Mouse (Mus musculus) neural tube, embryonic 15.5 days (tissue): ENCODE data around the gene Ghr. TPM values are rescaled to one million over a fixed set of nuclear protein-coding genes. Genes with fewer than 3 reads are reported as not detected.

ENCODE experiments used
- ATAC-seq: fragments of 200-750 bp; cut with Nextera tagmentation; 2 replicates; pipeline ENCODE4 v1.8.0; 2017; ENCODE audit warnings: mild to moderate bottlenecking, moderate TSS enrichment, moderate library complexity; ENCODE audit not compliant: low FRiP score
- H3K27ac ChIP-seq: fragments of 300-500 bp; sonication (generic); replicated peaks from 2 replicates; pipeline ENCODE4 v1.5.1; 2015; ENCODE audit warnings: mild to moderate bottlenecking, inconsistent platforms
- H3K27me3 ChIP-seq: fragments of 300-500 bp; sonication (generic); replicated peaks from 2 replicates; pipeline ENCODE4 v1.6.1; 2015; ENCODE audit warnings: inconsistent platforms
- H3K36me3 ChIP-seq: fragments of 300-500 bp; sonication (generic); 2 replicates; pipeline ENCODE4 v1.6.1; 2015; ENCODE audit warnings: inconsistent platforms
- H3K4me1 ChIP-seq: fragments of 300-500 bp; sonication (generic); 2 replicates; pipeline ENCODE4 v1.6.1; 2015; ENCODE audit warnings: inconsistent platforms
- H3K4me2 ChIP-seq: fragments of 300-500 bp; sonication (generic); 2 replicates; pipeline ENCODE4 v1.6.1; 2015; ENCODE audit warnings: inconsistent platforms, mild to moderate bottlenecking, moderate library complexity
- H3K4me3 ChIP-seq: fragments of 300-500 bp; sonication (generic); replicated peaks from 2 replicates; pipeline ENCODE4 v1.5.1; 2015; ENCODE audit warnings: mild to moderate bottlenecking, inconsistent platforms
- H3K9ac ChIP-seq: fragments of 300-500 bp; sonication (generic); replicated peaks from 2 replicates; pipeline ENCODE4 v1.6.1; 2015; ENCODE audit warnings: mild to moderate bottlenecking, inconsistent platforms
- H3K9me3 ChIP-seq: fragments of 300-500 bp; sonication (generic); replicated peaks from 2 replicates; pipeline ENCODE4 v1.6.1; 2016; ENCODE audit warnings: inconsistent platforms
- WGBS: fragments of 180-500 bp; shearing (Covaris S2); methylation state at CpG from one replicate; pipeline ENCODE4 v1.1.7; 2015; ENCODE audit warnings: mixed read lengths; 5-methylcytosine and 5-hydroxymethylcytosine counted together
- polyA plus RNA-seq: library from polyadenylated mRNA; unstranded; fragments of >200 nt; fragmentation: Nextera tagmentation; extraction: Ambion mirVana; gene quantifications from 2 replicates; pipeline ENCODE4 v1.2.1, GENCODE M21; 2015

Ghr gene
- polyA plus RNA-seq, 1 experiment from 2014 or later, result 10.9 TPM

GRCm38 (mm10) chr15:3312937-3313336, 270.4 kb downstream of the Ghr start:
- Histone ChIP-seq H3K36me3 (no peaks in the 10 kb centered on the region), H3K27ac (no peak overlapping the region), H3K9ac (no peak overlapping the region), H3K27me3 (no peaks in the 10 kb centered on the region), H3K4me1 (no peaks in the 10 kb centered on the region), H3K4me3 (no peak overlapping the region), H3K4me2 (no peak overlapping the region), H3K9me3 (no peaks in the 10 kb centered on the region)
- no peak for ATAC-seq

- no peak for ATAC-seq
These were observed 273.4 kb downstream of the Ghr start for GRCm38 (mm10) chr15:3309856-3310255.

GRCm38 (mm10) chr15:3303426-3303825, 279.9 kb downstream of the Ghr start, which contains the start of gene Ccdc152:
Gene Ccdc152, minus strand, starts transcription at chr15:3303526.
- Histone ChIP-seq H3K9me3 (no peaks in the 10 kb centered on the region), H3K36me3 (no peaks in the 10 kb centered on the region), H3K4me3 (no peak within 1 kb of the TSS), H3K4me2 (no peak within 1 kb of the TSS), H3K4me1 (no peaks in the 10 kb centered on the region), H3K27me3 (no peaks in the 10 kb centered on the region), H3K27ac (no peak within 1 kb of the TSS), H3K9ac (no peak within 1 kb of the TSS)
- ATAC-seq, result no peak
- 90% methylated on average over 12 of the region's 12 CpGs for WGBS

More at GRCm38 (mm10) chr15:3309856-3310255, 273.4 kb downstream of the Ghr start:
- no peak overlapping the region for H3K4me2 ChIP-seq
- H3K9me3 ChIP-seq, result no peaks in the 10 kb centered on the region
- H3K27ac ChIP-seq, result no peak overlapping the region
- H3K36me3 ChIP-seq, result no peaks in the 10 kb centered on the region
- H3K4me1 ChIP-seq, result no peaks in the 10 kb centered on the region
- H3K27me3 ChIP-seq, result no peaks in the 10 kb centered on the region
- 92% methylated on average over 3 of the region's 3 CpGs for WGBS
- no peak overlapping the region for H3K4me3 ChIP-seq
- no peak overlapping the region for H3K9ac ChIP-seq

DNA sequence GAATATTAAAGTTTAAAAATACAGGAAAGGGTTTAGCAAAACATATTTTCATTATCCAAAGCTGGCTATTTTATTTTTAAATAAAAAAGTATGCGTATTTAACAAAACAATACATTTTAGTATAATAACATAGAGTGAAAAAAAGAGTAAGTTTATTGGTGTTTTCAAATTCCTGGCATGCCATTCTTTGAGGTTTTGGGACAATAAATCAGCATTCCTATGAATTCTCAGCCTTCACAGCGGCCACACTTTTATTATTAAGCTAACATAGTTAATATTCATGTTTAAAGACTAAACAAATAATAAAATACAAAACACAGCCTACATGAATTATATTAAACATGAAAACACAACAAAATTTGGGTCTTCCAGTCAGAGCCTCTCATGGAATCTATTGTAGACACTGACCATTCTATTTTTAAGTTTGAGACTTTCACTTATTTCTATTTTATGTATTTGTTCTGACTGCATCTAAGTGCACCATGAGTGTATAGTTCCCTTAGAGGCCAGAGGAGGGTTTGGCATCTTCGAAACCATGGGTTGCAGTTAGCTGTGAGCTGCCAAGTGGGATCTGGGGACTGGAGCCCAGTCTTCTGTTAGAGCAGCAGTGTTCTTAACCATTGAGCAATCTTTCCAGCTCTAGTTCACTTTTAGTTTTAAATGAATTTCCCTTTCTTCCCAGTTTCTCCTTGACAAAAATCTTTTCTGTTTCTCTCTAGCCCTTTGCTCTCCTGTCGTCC, 282.8 kb downstream of the Ghr start:
- 80% methylated on average over 4 of the region's 4 CpGs for WGBS
- no peaks in the 10 kb centered on the region for H3K9me3 ChIP-seq
- no peaks in the 10 kb centered on the region for H3K36me3 ChIP-seq
- no peaks in the 10 kb centered on the region for H3K27me3 ChIP-seq
- H3K4me3 ChIP-seq, result no peak overlapping the region
- no peak overlapping the region for H3K4me2 ChIP-seq
- H3K9ac ChIP-seq, result no peak overlapping the region
- ATAC-seq, result no peak
- H3K27ac ChIP-seq, result no peak overlapping the region
- H3K4me1 ChIP-seq, result no peaks in the 10 kb centered on the region

- no peak for ATAC-seq
- no peaks in the 10 kb centered on the region for H3K36me3 ChIP-seq
- no peaks in the 10 kb centered on the region for H3K4me1 ChIP-seq
- no peaks in the 10 kb centered on the region for H3K27me3 ChIP-seq
- no peak overlapping the region for H3K27ac ChIP-seq
- H3K4me2 ChIP-seq, result no peak overlapping the region
- H3K9me3 ChIP-seq, result no peaks in the 10 kb centered on the region
- 89% methylated on average over 8 of the region's 8 CpGs for WGBS
- no peak overlapping the region for H3K4me3 ChIP-seq
- no peak overlapping the region for H3K9ac ChIP-seq
These were observed 285.7 kb downstream of the Ghr start for GRCm38 (mm10) chr15:3297615-3298014.

- Histone ChIP-seq H3K27me3 (no peaks in the 10 kb centered on the region), H3K9ac (no peak overlapping the region), H3K4me2 (no peak overlapping the region), H3K4me1 (no peaks in the 10 kb centered on the region), H3K4me3 (no peak overlapping the region), H3K36me3 (no peaks in the 10 kb centered on the region), H3K9me3 (no peaks in the 10 kb centered on the region), H3K27ac (no peak overlapping the region)
- 83% methylated on average over 1 of the region's 1 CpGs for WGBS
- no peak for ATAC-seq
These were observed 287.3 kb downstream of the Ghr start for GRCm38 (mm10) chr15:3295986-3296385.

DNA sequence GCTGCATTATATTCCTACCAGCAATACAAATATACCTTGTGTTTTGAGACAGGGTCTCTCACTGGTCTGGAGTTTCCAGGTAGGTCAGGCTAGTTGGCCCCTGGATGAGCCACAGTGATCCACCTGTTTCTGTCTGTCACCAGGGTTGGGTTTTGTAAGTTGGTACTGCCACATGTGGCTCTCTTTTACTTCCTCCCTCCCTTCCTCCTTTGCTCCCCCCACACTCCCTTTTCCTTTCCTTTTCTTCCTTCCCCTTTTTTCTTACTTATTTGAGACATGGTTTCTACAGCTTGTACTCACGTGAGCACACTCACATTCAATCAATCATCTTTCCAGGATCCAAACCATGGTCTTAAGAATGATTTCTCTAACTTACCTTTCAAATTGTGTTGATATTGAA, 289.8 kb downstream of the Ghr start:
- 71% methylated on average over 1 of the region's 1 CpGs for WGBS
- no peak overlapping the region for H3K9ac ChIP-seq
- ATAC-seq, result no peak

GRCm38 (mm10) chr15:3290435-3290834, 292.9 kb downstream of the Ghr start:
- H3K4me1 ChIP-seq, result no peaks in the 10 kb centered on the region
- no peak overlapping the region for H3K4me2 ChIP-seq
- no peaks in the 10 kb centered on the region for H3K36me3 ChIP-seq
- H3K27me3 ChIP-seq, result no peaks in the 10 kb centered on the region
- H3K9me3 ChIP-seq, result no peaks in the 10 kb centered on the region
- no peak overlapping the region for H3K4me3 ChIP-seq
- ATAC-seq, result no peak
- no peak overlapping the region for H3K9ac ChIP-seq
- H3K27ac ChIP-seq, result no peak overlapping the region
- WGBS, result 93% methylated on average over 3 of the region's 3 CpGs

More for the DNA sequence above, 289.8 kb downstream of the Ghr start:
- Histone ChIP-seq H3K9me3 (no peaks in the 10 kb centered on the region), H3K36me3 (no peaks in the 10 kb centered on the region), H3K4me3 (no peak overlapping the region), H3K4me2 (no peak overlapping the region), H3K27me3 (no peaks in the 10 kb centered on the region), H3K27ac (no peak overlapping the region), H3K4me1 (no peaks in the 10 kb centered on the region)

DNA sequence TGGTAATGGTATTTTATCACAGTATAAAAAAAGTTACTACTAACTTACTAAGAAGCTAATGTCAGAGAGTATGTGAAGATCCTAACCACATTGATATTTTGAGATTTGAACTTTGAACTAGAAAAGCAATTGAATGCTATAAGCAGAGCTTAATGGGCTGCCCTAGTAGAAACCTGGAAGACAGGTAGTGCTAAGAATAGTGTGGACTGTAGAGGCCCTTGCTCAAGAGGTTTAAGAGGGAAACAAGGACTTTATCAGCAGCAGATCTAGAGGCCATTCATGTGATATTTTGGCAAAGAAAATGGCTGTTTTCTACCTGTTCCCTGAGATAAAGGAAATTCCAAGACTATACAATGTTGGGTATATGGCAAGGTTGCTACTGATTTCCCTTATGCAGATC, 297.3 kb downstream of the Ghr start:
- Histone ChIP-seq H3K9ac (no peak overlapping the region), H3K27ac (no peak overlapping the region), H3K9me3 (no peaks in the 10 kb centered on the region), H3K4me1 (no peaks in the 10 kb centered on the region), H3K4me2 (no peak overlapping the region), H3K36me3 (no peaks in the 10 kb centered on the region), H3K27me3 (no peaks in the 10 kb centered on the region), H3K4me3 (no peak overlapping the region)
- no peak for ATAC-seq

GRCm38 (mm10) chr15:3281737-3282136, 301.6 kb downstream of the Ghr start:
- Histone ChIP-seq H3K27me3 (no peaks in the 10 kb centered on the region), H3K27ac (no peak overlapping the region), H3K9me3 (no peaks in the 10 kb centered on the region), H3K4me2 (no peak overlapping the region), H3K4me3 (no peak overlapping the region), H3K9ac (no peak overlapping the region), H3K4me1 (no peaks in the 10 kb centered on the region), H3K36me3 (no peaks in the 10 kb centered on the region)
- no peak for ATAC-seq
- WGBS, result 85% methylated on average over 1 of the region's 1 CpGs

- H3K4me1 ChIP-seq, result no peaks in the 10 kb centered on the region
- H3K27me3 ChIP-seq, result no peaks in the 10 kb centered on the region
- H3K27ac ChIP-seq, result no peak overlapping the region
- ATAC-seq, result no peak
- H3K36me3 ChIP-seq, result no peaks in the 10 kb centered on the region
- H3K4me3 ChIP-seq, result no peak overlapping the region
- no peaks in the 10 kb centered on the region for H3K9me3 ChIP-seq
- H3K9ac ChIP-seq, result no peak overlapping the region
- H3K4me2 ChIP-seq, result no peak overlapping the region
These were observed 302.1 kb downstream of the Ghr start for GRCm38 (mm10) chr15:3281216-3281615.

GRCm38 (mm10) chr15:3279242-3279641, 304.1 kb downstream of the Ghr start:
- WGBS, result 83% methylated on average over 7 of the region's 7 CpGs
- Histone ChIP-seq H3K27ac (no peak overlapping the region), H3K4me2 (no peak overlapping the region), H3K27me3 (no peaks in the 10 kb centered on the region), H3K36me3 (no peaks in the 10 kb centered on the region), H3K9ac (no peak overlapping the region), H3K4me3 (no peak overlapping the region), H3K4me1 (no peaks in the 10 kb centered on the region; the same call in 1 of the 2 replicates), H3K9me3 (no peaks in the 10 kb centered on the region)
- ATAC-seq, result no peak
